Mouse (Mus musculus) limb, embryonic 14.5 days (tissue): Measurements from ENCODE around the gene Foxj3. TPM values are rescaled to one million over a fixed set of nuclear protein-coding genes. Genes with fewer than 3 reads are reported as not detected.

Experiments used
- ATAC-seq: fragments of 200-750 bp; cut with Nextera tagmentation; 2 replicates; pipeline ENCODE4 v1.8.0; 2017; ENCODE audit warnings: low read depth, moderate number of reproducible peaks, moderate TSS enrichment; ENCODE audit not compliant: low FRiP score
- DNase-seq: peaks from one replicate; pipeline ENCODE4 v3.0.0-alpha.2; 2015; ENCODE audit warnings: low spot score
- H3K27ac ChIP-seq: fragments of 300-500 bp; sonication (generic); replicated peaks from 2 replicates; pipeline ENCODE4 v1.5.1; 2014; ENCODE audit warnings: low read depth, mild to moderate bottlenecking, low read length, moderate library complexity, mixed read lengths
- H3K27me3 ChIP-seq: fragments of 300-500 bp; sonication (generic); 2 replicates; pipeline ENCODE4 v1.6.1; 2014; ENCODE audit warnings: low read length, mixed read lengths; ENCODE audit not compliant: control insufficient read depth, insufficient read depth
- H3K36me3 ChIP-seq: fragments of 300-500 bp; sonication (generic); 2 replicates; pipeline ENCODE4 v1.6.1; 2014; ENCODE audit warnings: mild to moderate bottlenecking, low read length, moderate library complexity, mixed read lengths; ENCODE audit not compliant: control insufficient read depth, insufficient read depth
- H3K4me1 ChIP-seq: fragments of 300-500 bp; sonication (generic); 2 replicates; pipeline ENCODE4 v1.6.1; 2014; ENCODE audit warnings: antibody characterized with exemption, low read length, mixed read lengths; ENCODE audit not compliant: control insufficient read depth, insufficient read depth
- H3K4me2 ChIP-seq: fragments of 300-500 bp; sonication (generic); replicated peaks from 2 replicates; pipeline ENCODE4 v1.6.1; 2014; ENCODE audit warnings: low read depth, mild to moderate bottlenecking, low read length, moderate library complexity; ENCODE audit not compliant: severe bottlenecking
- H3K4me3 ChIP-seq: fragments of 300-500 bp; sonication (generic); replicated peaks from 2 replicates; pipeline ENCODE4 v1.5.1; 2014; ENCODE audit warnings: low read length
- H3K9ac ChIP-seq: fragments of 300-500 bp; sonication (generic); 2 replicates; pipeline ENCODE4 v1.6.1; 2014; ENCODE audit warnings: mild to moderate bottlenecking, low read depth, low read length, moderate library complexity; ENCODE audit not compliant: severe bottlenecking
- H3K9me3 ChIP-seq: fragments of 300-500 bp; sonication (generic); 2 replicates; pipeline ENCODE4 v1.6.1; 2016; ENCODE audit warnings: low read length; ENCODE audit not compliant: control insufficient read depth
- POLR2A ChIP-seq: fragments of 200-500 bp; IDR thresholded peaks from 2 replicates; pipeline ENCODE4 v1.8.0; 2012; ENCODE audit warnings: inconsistent platforms, mild to moderate bottlenecking, moderate library complexity, borderline replicate concordance; ENCODE audit not compliant: insufficient read depth, insufficient read length; ENCODE audit errors: extremely low read depth
- WGBS: fragments of 180-500 bp; shearing (Covaris S2); extraction: QIAGEN DNeasy Blood & Tissue Kit; methylation state at CpG from one replicate; pipeline ENCODE4 v1.1.7; 2014; 5-methylcytosine and 5-hydroxymethylcytosine counted together
- polyA plus RNA-seq, 2 experiments: library from polyadenylated mRNA; depleted of rRNA in 1 of 2; stranded (reverse) in 1 of 2; unstranded in 1 of 2; fragments of >200 nt; fragmentation: Nextera tagmentation in 1 of 2; extraction: Ambion mirVana in 1 of 2; gene quantifications; 2 replicates each; pipeline versions ENCODE4 v1.2.1 to v1.2.3; 2012 to 2014

Gene Foxj3
- polyA plus RNA-seq, 2 experiments, result 23.5 to 31.5 TPM

DNA sequence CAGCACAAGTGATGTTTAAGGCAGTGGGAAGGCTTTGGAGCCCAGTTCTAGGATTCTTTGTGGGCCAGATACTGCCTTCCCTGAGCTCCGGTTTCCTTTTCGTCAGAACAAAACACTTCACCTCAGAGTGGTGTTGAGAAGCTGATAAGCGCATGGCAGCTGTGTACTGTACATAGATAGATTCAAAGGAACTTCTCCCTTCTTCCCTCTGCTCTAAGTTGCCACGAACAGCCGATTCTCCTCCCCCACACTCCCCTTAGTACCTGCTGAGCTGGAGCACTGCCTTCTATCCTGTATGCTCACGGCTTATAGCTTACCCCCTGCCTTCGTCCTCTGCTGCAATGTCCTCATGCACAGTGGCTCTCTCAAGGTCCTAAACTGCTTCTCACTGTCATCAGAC is 95.9 kb downstream of the Foxj3 start:
- Histone ChIP-seq H3K4me3 (no peak overlapping the region), H3K27me3 (no peaks in the 10 kb centered on the region), H3K27ac (0 out of 2 replicates have a peak overlapping the region, but pooled peaks have one; percentile 19), H3K4me2 (no peak overlapping the region), H3K9me3 (no peaks in the 10 kb centered on the region), H3K4me1 (no peaks in the 10 kb centered on the region), H3K36me3 (peaks cover 7% of the 10 kb centered on the region), H3K9ac (no peak overlapping the region)
- WGBS, result 74% methylated on average over 7 of the region's 7 CpGs
- TF ChIP-seq POLR2A, result no peak
- DNase-seq, result no peak
- no peak for ATAC-seq

DNA sequence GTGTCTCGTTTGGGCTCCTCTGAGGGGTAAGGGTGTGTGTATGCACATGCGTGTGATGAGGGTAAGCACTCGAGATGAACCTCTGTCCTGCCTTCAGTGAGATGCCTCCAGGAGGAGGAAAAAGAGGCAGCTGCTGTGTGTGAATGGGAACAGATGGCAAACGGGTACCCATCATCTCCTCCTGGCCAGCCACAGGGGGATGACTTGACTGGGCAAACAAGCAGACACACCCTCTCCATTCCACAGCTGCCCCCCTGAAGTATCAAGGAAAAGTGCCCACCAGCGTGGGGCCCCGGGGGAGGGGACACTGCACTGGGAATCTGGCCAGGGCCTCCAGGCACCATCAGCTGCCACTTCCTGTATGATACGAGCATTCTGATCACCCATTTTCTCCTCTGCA is 96.5 kb downstream of the Foxj3 start:
- WGBS, result 57% methylated on average over 7 of the region's 7 CpGs
- no peak overlapping the region for H3K27ac ChIP-seq

DNA sequence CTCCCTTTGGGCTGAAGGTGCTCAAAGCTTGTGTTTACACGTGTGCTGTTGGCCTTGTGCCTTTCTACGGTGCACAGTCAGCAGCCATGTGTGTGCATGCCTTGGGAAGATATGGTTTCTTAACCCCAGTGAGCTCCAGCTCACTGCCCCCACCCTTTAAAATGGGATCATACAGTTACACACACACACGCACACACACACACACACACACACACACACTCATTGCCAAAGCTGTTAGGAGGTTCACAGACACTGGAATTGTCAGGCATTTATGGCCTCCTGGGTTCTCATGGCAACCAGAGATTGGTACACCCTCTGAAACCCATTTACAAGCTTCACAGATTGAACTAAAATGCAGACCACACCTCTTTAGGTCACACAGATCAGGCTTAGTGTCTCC is 97.1 kb downstream of the Foxj3 start:
- Histone ChIP-seq H3K9ac (no peak overlapping the region), H3K27me3 (no peaks in the 10 kb centered on the region), H3K4me3 (no peak overlapping the region), H3K4me1 (no peaks in the 10 kb centered on the region), H3K9me3 (no peaks in the 10 kb centered on the region), H3K27ac (no peak overlapping the region), H3K4me2 (no peak overlapping the region), H3K36me3 (peaks cover 6% of the 10 kb centered on the region)
- 77% methylated on average over 3 of the region's 3 CpGs for WGBS
- no peak for TF ChIP-seq POLR2A
- ATAC-seq (no peak), DNase-seq (no peak)

More for the DNA sequence above, 96.5 kb downstream of the Foxj3 start:
- Histone ChIP-seq H3K4me1 (no peaks in the 10 kb centered on the region), H3K9ac (no peak overlapping the region), H3K9me3 (no peaks in the 10 kb centered on the region), H3K36me3 (peaks cover 7% of the 10 kb centered on the region), H3K4me3 (no peak overlapping the region), H3K27me3 (no peaks in the 10 kb centered on the region), H3K4me2 (no peak overlapping the region)
- TF ChIP-seq POLR2A, result no peak
- DNase-seq, result no peak
- ATAC-seq, result no peak

DNA sequence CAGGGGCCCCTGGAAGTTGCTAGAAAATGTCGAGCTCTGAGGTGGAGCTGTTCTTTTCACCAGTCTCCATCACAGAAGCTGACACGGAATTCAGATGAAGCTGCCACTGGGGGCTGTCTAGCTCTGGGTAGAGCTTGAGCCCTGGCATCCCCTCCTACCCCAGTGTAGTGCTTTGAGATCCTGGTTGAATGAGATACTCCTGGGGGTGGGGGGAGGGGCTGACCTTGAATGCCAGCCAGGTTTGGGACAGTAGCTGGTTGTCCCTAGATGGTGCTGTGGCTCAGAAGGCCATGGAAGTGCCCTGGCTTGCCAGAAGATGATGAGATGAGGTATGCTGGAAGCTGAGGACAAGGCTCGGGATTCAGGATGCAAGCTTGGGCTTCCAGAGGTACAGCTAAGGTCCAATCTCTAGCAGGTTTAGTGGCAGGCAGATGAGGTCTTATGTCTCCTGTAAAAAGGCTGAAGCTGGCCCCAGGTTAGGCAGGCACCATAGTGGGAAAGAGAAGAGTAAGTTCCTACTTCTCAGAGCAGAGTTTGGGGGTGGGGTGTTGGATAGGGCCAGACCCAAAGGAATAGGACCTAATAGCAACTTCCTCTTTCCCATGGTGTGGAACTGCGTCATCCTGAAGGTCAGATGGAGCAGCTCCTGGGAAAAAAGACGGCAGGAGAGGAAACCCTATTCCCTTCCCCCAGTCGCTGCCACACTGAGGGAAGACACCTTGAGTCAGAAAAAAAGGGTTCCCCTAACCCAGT is 98.3 kb downstream of the Foxj3 start:
- Histone ChIP-seq H3K4me2 (no peak overlapping the region), H3K9me3 (no peaks in the 10 kb centered on the region), H3K4me1 (no peaks in the 10 kb centered on the region), H3K27me3 (no peaks in the 10 kb centered on the region), H3K9ac (no peak overlapping the region), H3K27ac (no peak overlapping the region), H3K4me3 (no peak overlapping the region), H3K36me3 (no peaks in the 10 kb centered on the region; the same call in 1 of the 2 replicates)
- DNase-seq (no peak), ATAC-seq (no peak)
- no peak for TF ChIP-seq POLR2A
- 66% methylated on average over 6 of the region's 6 CpGs for WGBS

DNA sequence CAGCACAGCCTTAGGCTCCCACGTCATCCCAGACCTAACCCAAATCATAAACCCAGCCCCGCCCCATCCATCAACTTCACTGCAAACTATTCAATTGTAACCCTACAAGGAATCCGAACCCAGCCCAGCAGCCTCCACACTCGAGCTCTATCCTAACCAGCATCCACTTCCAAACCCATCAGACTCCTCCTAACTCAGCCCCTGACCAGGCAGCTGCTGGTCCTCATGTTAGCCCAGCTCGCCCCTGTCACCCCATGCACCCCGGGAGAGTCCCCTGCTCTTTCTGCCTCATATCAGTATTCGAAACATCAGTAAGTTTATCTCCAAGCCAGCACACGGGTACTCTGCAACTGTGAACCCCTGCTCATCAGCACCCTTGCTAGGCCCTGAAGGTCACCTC is 98.9 kb downstream of the Foxj3 start:
- ATAC-seq (no peak), DNase-seq (no peak)
- no peak overlapping the region for H3K27ac ChIP-seq
- H3K9me3 ChIP-seq, result no peaks in the 10 kb centered on the region
- WGBS, result 71% methylated on average over 8 of the region's 8 CpGs
- no peak overlapping the region for H3K4me2 ChIP-seq
- no peak for TF ChIP-seq POLR2A
- H3K27me3 ChIP-seq, result no peaks in the 10 kb centered on the region
- no peaks in the 10 kb centered on the region; the same call in 1 of the 2 replicates for H3K36me3 ChIP-seq
- no peak overlapping the region for H3K4me3 ChIP-seq
- H3K9ac ChIP-seq, result no peak overlapping the region
- no peaks in the 10 kb centered on the region for H3K4me1 ChIP-seq
